In the genomic region with DNA sequence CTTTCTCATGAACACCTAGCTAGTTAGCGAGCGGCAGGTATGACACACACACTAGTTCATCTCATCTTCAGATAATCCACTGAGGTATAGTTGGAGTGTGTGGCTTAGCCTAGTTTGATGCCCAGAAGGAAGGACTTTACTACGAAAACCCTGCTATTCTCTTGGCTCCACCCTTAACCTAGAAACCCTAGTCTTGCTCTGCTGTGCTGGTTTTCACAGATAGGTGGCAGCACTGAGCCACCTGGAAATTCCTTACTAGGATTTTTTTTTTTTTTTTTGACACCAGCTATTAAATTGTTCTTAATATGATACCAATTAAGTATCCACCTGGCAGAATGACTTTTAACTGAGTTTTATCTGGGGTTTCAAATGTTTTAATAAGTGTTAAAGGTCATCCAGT, we compare ENCODE assay signal across 8 mouse cellular contexts.
DNase-seq lines count a peak whose midpoint lies in the region.

No protein-coding gene starts in this region.

- intact Hi-C loops in left cerebral cortex, postnatal 14 days (cut with DNase I) = loop anchor here (5.0 to 10.0 kb wide), 3 partner anchors 152 to 162 kb away; no protein-coding TSS in a partner anchor

- peak; percentile 44 to 53 for DNase-seq in adrenal gland, adult 18-20 months (ENCODE audit: low spot score in 2 of 2)
- no peak for DNase-seq in adrenal gland, adult 8-10 months
- peak; percentile 49 to 62 for DNase-seq in left cerebral cortex, postnatal 14 days (ENCODE audit: low spot score in 2 of 2)
- DNase-seq in left cerebral cortex, adult 11 months (ENCODE audit: low spot score) = no peak
- peak; percentile 60 for DNase-seq in adipocyte (ENCODE audit: low spot score)
- DNase-seq in embryo, embryonic 10.5 days (ENCODE audit: low spot score) = peak; percentile 78
- DNase-seq in kidney, postnatal 25 days = peak; percentile 49 to 74
- peak; percentile 48 for DNase-seq in retina, postnatal 7 days (ENCODE audit: low read depth, low spot score)

Comparison
In these comparisons a context has a peak if more than half of its experiments do, and no peak if none do; other contexts are left out.
1. DNase-seq: peak in adrenal gland, adult 18-20 months (2 of 2), left cerebral cortex, postnatal 14 days (2 of 2), adipocyte (single experiment), embryo, embryonic 10.5 days (single experiment), kidney, postnatal 25 days (2 of 2) and retina, postnatal 7 days (single experiment); none in adrenal gland, adult 8-10 months (single experiment) and left cerebral cortex, adult 11 months (single experiment).